Mouse (Mus musculus) neural tube, embryonic 13.5 days (tissue): ENCODE data around the gene Rcn1. TPM values are rescaled to one million over a fixed set of nuclear protein-coding genes. Genes with fewer than 3 reads are reported as not detected.

Experiments
- ATAC-seq: fragments of 200-750 bp; cut with Nextera tagmentation; 2 replicates; pipeline ENCODE4 v1.8.0; 2017; ENCODE audit warnings: low read depth, mild to moderate bottlenecking, moderate TSS enrichment, moderate library complexity
- H3K27ac ChIP-seq: fragments of 300-500 bp; sonication (generic); replicated peaks from 2 replicates; pipeline ENCODE4 v1.5.1; 2015; ENCODE audit warnings: moderate library complexity, mild to moderate bottlenecking, inconsistent platforms
- H3K27me3 ChIP-seq: fragments of 300-500 bp; sonication (generic); 2 replicates; pipeline ENCODE4 v1.6.1; 2015; ENCODE audit warnings: mild to moderate bottlenecking, inconsistent platforms
- H3K36me3 ChIP-seq: fragments of 300-500 bp; sonication (generic); 2 replicates; pipeline ENCODE4 v1.6.1; 2015; ENCODE audit warnings: mild to moderate bottlenecking, inconsistent platforms
- H3K4me1 ChIP-seq: fragments of 300-500 bp; sonication (generic); replicated peaks from 2 replicates; pipeline ENCODE4 v1.6.1; 2015; ENCODE audit warnings: inconsistent platforms
- H3K4me2 ChIP-seq: fragments of 300-500 bp; sonication (generic); 2 replicates; pipeline ENCODE4 v1.6.1; 2015; ENCODE audit warnings: inconsistent platforms, mild to moderate bottlenecking, moderate library complexity
- H3K4me3 ChIP-seq: fragments of 300-500 bp; sonication (generic); 2 replicates; pipeline ENCODE4 v1.5.1; 2015; ENCODE audit warnings: mild to moderate bottlenecking, inconsistent platforms
- H3K9ac ChIP-seq: fragments of 300-500 bp; sonication (generic); 2 replicates; pipeline ENCODE4 v1.6.1; 2015; ENCODE audit warnings: moderate library complexity, mild to moderate bottlenecking, inconsistent platforms
- H3K9me3 ChIP-seq: fragments of 300-500 bp; sonication (generic); 2 replicates; pipeline ENCODE4 v1.6.1; 2016; ENCODE audit warnings: inconsistent platforms
- WGBS: fragments of 180-500 bp; shearing (Covaris S2); methylation state at CpG from one replicate; pipeline ENCODE4 v1.1.7; 2015; 5-methylcytosine and 5-hydroxymethylcytosine counted together
- polyA plus RNA-seq: library from polyadenylated mRNA; unstranded; fragments of >200 nt; fragmentation: Nextera tagmentation; extraction: Ambion mirVana; gene quantifications from 2 replicates; pipeline ENCODE4 v1.2.1, GENCODE M21; 2015

The Rcn1 gene
- polyA plus RNA-seq, 1 experiment from 2014 or later: 83.3 TPM

DNA sequence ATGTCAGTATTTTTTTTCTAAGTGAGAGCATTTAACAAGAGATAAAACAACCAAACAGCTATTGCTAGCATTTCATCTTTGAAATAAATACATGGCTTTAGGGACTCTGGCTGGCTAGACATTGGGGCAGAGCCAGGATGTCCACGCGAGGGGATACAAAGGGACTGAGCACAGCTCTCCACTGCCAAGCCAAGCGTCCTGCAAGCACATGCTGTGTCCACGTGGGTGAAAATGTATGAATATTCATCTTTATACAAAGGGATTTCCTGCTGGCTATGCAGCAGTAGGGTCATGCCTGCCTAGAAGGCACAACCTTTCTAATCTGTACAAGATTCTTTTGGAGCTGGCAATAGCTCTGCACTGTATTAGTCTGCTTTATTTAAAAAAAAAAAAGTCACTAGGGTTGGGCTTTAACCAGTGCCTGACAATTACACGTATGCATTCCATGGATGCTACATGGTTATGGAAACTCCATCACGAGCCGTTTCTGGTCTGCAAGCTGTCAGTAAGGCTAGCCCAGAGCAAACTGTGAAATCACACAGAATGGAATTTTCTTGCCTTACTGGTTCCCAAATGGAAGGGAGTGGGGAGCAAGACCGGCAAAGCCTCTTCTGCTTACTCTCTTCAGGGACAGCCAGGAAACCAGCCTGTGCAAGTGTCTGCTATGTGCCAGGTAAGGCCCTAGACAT is 17.7 kb upstream of the Rcn1 start:
- Histone ChIP-seq H3K27ac (no peak overlapping the region), H3K9me3 (no peaks in the 10 kb centered on the region), H3K4me3 (no peak overlapping the region), H3K9ac (no peak overlapping the region), H3K27me3 (no peaks in the 10 kb centered on the region), H3K4me2 (no peak overlapping the region), H3K36me3 (no peaks in the 10 kb centered on the region), H3K4me1 (peaks cover 12% of the 10 kb centered on the region; the same call in 1 of the 2 replicates)
- no peak; the same call in 1 of the 2 replicates for ATAC-seq
- 43% methylated on average over 8 of the region's 8 CpGs for WGBS

DNA sequence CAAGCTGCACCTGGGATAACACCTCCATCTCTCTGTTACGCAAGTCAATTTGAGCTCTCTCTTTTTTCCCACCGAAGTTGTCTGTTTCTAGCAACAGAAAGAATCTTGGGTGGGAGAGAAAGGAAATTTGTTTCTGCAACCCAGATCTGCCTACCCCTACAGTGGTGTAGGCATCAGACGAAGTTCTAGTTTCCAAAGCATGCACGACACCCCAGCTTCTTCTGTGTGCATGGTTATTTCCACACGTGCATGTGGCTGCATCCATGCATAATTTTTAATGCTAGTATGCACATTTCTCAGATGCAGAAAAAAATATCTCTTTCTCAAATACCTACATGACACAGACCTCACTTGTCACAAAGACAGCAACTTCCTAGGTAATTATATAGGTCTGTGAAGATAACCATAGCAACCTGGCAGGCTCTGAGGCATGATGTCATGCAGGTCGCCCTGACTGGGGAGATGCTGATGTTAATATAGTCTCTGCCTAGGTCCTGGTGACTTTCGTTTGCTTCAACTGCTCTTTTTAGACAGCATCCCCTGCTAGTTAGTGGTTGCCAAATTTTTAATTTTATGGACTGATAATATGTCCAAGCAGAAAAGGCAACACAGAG is 17.0 kb upstream of the Rcn1 start:
- H3K4me1 ChIP-seq: peaks cover 12% of the 10 kb centered on the region; the same call in 1 of the 2 replicates
- no peak overlapping the region for H3K4me2 ChIP-seq
- H3K4me3 ChIP-seq: no peak overlapping the region
- no peaks in the 10 kb centered on the region for H3K27me3 ChIP-seq
- 0 out of 2 replicates have a peak, but pooled peaks have one; percentile 40 for ATAC-seq
- H3K9me3 ChIP-seq: no peaks in the 10 kb centered on the region
- H3K27ac ChIP-seq: no peak overlapping the region
- no peaks in the 10 kb centered on the region for H3K36me3 ChIP-seq
- H3K9ac ChIP-seq: no peak overlapping the region
- 68% methylated on average over 7 of the region's 7 CpGs for WGBS

DNA sequence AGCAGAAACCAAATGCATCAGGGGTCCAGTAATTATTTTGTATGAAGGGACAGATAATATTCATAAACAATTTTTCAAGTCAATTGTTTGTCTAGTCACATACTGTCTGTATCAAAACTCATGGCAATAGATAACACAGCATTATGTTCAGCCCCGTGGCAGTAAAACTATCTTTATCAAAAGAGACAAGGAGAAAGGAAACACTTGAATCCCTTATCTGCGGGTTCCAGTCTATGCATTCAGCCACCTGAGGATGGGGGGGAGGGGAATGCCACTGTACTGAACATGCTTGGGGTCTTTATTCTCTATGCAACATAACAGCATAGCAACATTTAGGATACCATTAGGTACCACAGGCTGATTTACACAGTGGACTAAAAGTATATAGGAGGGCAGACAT is 15.2 kb upstream of the Rcn1 start:
- Histone ChIP-seq H3K4me1 (peaks cover 12% of the 10 kb centered on the region; the same call in 1 of the 2 replicates), H3K9ac (no peak overlapping the region), H3K27ac (no peak overlapping the region), H3K4me3 (no peak overlapping the region), H3K36me3 (no peaks in the 10 kb centered on the region), H3K9me3 (no peaks in the 10 kb centered on the region), H3K4me2 (no peak overlapping the region), H3K27me3 (no peaks in the 10 kb centered on the region)
- no peak for ATAC-seq
- WGBS: 79% methylated on average over 2 of the region's 2 CpGs

DNA sequence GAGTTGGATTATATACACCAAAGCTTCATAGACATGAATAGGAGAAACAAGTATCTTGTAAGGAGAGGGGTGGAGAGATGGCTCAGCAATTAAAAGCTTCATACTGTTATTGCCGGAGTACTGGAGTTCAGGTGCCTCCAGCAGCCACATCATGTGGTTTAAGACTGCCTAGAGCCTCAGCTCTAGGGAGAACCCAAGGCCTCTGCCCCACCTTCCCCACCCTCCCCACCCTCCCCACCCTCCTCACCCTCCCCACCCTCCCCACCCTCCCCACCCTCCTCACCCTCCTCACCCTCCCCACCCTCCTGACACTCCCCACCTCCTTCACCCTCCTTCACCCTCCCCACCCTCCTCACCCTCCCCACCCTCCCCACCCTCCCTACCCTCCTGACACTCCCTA is 10.1 kb upstream of the Rcn1 start:
- no peak overlapping the region for H3K4me2 ChIP-seq
- no peak overlapping the region for H3K9ac ChIP-seq
- H3K27me3 ChIP-seq: no peaks in the 10 kb centered on the region
- 79% methylated on average over 1 of the region's 1 CpGs for WGBS
- no peak overlapping the region for H3K4me3 ChIP-seq
- H3K27ac ChIP-seq: no peak overlapping the region
- ATAC-seq: no peak
- no peaks in the 10 kb centered on the region for H3K36me3 ChIP-seq
- H3K9me3 ChIP-seq: no peaks in the 10 kb centered on the region
- H3K4me1 ChIP-seq: no peaks in the 10 kb centered on the region

DNA sequence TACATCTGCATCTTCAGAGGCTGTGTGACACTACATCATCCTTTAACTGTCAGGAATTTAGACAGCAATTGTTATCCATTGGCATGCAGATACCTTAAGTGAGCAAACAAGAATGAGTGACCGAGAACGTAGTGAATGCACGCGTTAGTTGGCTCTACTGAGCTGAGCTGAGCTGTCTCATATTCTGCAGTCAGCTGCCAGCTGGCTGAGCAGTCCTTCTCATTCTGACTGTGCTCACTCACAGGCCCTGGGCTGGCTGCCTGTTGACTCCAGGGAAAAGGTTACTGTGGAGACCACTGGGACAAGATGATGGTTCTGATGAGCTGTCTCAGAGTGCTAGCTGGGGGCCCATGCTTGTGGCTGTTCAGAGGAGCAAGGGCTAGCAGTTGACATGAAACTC is 9.4 kb upstream of the Rcn1 start:
- WGBS: 68% methylated on average over 4 of the region's 4 CpGs
- Histone ChIP-seq H3K4me1 (no peaks in the 10 kb centered on the region), H3K27ac (no peak overlapping the region), H3K4me3 (no peak overlapping the region), H3K4me2 (no peak overlapping the region), H3K36me3 (no peaks in the 10 kb centered on the region), H3K9me3 (no peaks in the 10 kb centered on the region), H3K27me3 (no peaks in the 10 kb centered on the region), H3K9ac (no peak overlapping the region)
- no peak for ATAC-seq

DNA sequence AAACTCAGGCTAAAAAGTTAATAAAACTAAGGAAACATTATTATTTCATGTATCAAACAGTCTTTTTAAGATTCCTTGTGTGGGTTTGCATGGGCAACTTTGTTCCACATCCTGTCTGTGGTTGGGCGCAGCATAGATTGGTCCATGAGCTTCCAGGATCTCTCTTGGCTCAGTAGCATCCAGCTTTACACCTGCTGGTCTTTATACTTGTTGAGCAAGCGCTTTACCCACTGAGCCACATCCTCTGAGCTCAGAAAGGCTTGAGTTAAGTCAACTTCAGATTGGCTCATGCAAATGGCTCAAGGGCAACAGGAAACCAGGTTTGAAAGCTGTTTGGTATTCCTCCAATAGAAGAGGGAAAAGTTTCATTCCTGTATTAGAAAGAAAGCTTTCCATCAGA is 3.1 kb upstream of the Rcn1 start:
- 94% methylated on average over 2 of the region's 2 CpGs for WGBS
- H3K4me2 ChIP-seq: no peak overlapping the region
- peaks cover 24% of the 10 kb centered on the region for H3K4me1 ChIP-seq
- no peak for ATAC-seq
- H3K36me3 ChIP-seq: no peaks in the 10 kb centered on the region
- H3K4me3 ChIP-seq: no peak overlapping the region
- H3K9me3 ChIP-seq: no peaks in the 10 kb centered on the region
- no peak overlapping the region for H3K9ac ChIP-seq
- H3K27me3 ChIP-seq: peaks cover 24% of the 10 kb centered on the region
- H3K27ac ChIP-seq: no peak overlapping the region

DNA sequence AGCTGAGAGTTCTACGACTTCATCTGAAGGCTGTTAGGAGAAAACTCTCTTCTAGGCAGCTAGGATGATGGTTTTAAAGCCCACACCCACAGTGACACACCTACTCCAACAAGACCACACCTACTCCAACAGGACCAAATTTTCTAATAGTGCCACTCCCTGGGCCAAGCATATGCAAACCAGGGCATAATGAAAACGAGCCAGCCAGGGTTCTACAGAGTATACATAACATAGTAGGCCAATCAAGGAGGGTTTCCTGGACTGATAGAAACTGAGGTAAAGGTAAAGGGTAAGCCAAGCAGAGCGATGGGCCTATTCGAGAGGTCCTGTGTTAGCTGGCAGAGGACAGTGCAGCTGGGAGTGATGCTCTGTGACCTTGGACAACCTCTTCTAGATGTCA is 1.4 kb upstream of the Rcn1 start:
- Histone ChIP-seq H3K4me2 (no peak overlapping the region), H3K9ac (no peak overlapping the region), H3K27ac (no peak overlapping the region), H3K27me3 (peaks cover 24% of the 10 kb centered on the region), H3K4me1 (peaks cover 31% of the 10 kb centered on the region), H3K9me3 (no peaks in the 10 kb centered on the region), H3K4me3 (no peak overlapping the region), H3K36me3 (no peaks in the 10 kb centered on the region)
- 90% methylated on average over 4 of the region's 4 CpGs for WGBS
- no peak for ATAC-seq

DNA sequence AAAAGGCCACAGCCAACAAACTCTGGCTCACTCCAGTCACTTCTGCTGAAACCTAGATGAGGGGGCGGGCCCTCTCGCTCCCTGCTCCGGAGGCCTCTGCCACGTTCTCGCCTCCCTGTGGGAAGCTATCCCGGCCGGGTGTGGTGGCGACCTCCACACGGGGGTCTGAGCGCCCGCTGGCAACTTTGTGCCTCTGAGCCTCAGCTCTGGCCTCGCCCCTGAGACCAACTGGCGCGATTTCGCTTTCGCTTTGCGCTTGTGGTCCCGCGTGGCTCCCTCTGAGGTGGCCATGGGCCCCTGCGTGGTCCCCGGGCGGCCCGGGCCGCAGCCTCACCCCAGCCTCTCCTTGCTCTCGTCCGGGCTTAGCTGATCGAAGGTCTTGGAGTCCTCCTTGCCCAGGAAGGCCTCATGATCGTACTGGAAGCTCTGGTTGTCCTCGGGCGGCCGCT is 459 bp downstream of the Rcn1 start:
- H3K9me3 ChIP-seq: no peaks in the 10 kb centered on the region
- H3K27ac ChIP-seq: peak overlapping the region; percentile 88
- H3K4me1 ChIP-seq: peaks cover 31% of the 10 kb centered on the region
- ATAC-seq: no peak; the same call in 1 of the 2 replicates
- peaks cover 24% of the 10 kb centered on the region for H3K27me3 ChIP-seq
- H3K9ac ChIP-seq: peak overlapping the region; percentile 81
- WGBS: under 1% methylated on average over 31 of the region's 31 CpGs
- peaks cover 9% of the 10 kb centered on the region; the same call in 1 of the 2 replicates for H3K36me3 ChIP-seq
- peak overlapping the region; percentile 66 for H3K4me3 ChIP-seq
- H3K4me2 ChIP-seq: peak overlapping the region; percentile 95

DNA sequence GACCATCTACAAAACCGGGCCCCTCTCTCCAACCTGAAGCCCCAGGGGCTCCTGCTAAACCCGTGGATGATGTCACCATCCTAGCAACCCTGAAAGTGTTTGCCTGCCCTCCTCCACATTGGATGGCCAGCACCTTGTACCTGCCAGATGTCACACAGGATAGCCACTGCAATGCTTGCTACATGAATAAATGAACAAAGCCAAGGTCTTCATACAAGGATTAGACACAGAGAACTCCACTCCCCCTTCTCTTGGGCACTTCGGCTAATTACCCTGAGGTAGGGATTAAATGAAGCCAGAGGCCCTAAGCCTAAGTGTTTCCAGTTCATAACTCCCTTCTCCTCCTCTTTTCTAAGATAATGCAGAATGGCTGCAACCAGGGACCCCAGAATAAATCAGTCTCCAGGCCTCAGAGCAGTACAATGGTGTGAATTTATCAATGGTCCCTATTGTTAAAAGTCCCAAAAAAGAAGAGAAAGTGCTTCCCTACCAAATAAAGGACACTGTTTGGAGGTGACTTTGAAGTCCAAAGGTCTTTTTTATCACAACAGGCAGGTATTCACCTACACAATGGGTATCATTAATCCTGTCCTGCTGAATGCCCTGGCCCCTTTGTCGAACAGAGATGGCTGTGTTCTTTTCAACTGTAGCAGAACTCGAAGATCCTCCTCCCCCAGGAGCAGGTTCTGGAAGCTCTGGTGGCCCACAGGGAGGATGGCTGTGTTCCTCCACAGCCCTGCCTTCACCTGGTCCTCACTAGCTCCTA is 1.5 kb downstream of the Rcn1 start:
- peaks cover 9% of the 10 kb centered on the region; the same call in 1 of the 2 replicates for H3K36me3 ChIP-seq
- WGBS: 21% methylated on average over 5 of the region's 5 CpGs
- no peaks in the 10 kb centered on the region for H3K9me3 ChIP-seq
- peak overlapping the region; percentile 95 for H3K4me2 ChIP-seq
- peaks cover 24% of the 10 kb centered on the region for H3K27me3 ChIP-seq
- H3K9ac ChIP-seq: peak overlapping the region; percentile 81
- no peak for ATAC-seq
- H3K4me3 ChIP-seq: peak overlapping the region; percentile 66
- peaks cover 31% of the 10 kb centered on the region for H3K4me1 ChIP-seq
- H3K27ac ChIP-seq: peak overlapping the region; percentile 88; the same call in 1 of the 2 replicates

DNA sequence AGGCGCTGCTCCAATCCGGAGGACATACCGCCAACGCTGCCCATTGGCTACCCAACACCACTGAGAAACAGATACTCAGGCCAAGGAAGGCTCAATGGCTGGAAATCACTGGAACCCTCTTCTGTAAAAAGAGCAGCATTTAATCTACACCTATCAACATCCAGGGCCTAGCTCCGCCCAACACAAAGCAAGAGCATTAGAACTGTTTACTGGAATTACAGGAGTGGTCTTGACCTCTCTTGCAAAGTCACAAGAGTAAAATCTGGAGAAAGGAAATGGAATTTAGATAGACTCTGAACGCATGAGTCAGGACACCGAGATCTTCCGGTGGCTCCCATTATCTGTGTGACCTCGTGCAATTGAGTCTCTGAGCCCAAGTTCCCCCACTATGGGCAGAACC is 3.1 kb downstream of the Rcn1 start:
- H3K27me3 ChIP-seq: peaks cover 18% of the 10 kb centered on the region
- peaks cover 19% of the 10 kb centered on the region for H3K36me3 ChIP-seq
- no peak overlapping the region for H3K27ac ChIP-seq
- no peak overlapping the region for H3K9ac ChIP-seq
- H3K4me1 ChIP-seq: peaks cover 34% of the 10 kb centered on the region
- H3K4me3 ChIP-seq: no peak overlapping the region
- 97% methylated on average over 9 of the region's 9 CpGs for WGBS
- no peaks in the 10 kb centered on the region for H3K9me3 ChIP-seq
- no peak overlapping the region for H3K4me2 ChIP-seq
- no peak for ATAC-seq

DNA sequence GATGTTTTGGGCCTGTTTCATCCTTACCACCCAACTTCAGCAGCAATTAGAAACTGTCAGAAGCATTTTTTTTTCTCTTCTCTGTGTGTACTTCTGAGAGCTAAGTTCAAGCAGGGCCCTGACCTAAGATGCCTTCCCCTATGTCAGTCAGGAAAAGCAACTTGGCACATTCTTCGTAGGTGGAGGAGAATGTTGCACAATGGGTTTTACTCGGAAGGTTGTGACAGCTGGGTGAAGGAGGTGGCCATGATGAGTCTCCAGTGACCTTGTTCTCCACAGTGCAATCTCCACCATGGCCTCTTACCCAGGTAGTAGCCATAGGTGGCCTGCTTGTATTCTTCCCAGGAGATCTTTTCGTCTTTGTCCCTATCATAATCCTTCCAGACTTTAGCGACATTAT is 4.7 kb downstream of the Rcn1 start:
- Histone ChIP-seq H3K4me2 (no peak overlapping the region), H3K9ac (no peak overlapping the region), H3K9me3 (no peaks in the 10 kb centered on the region), H3K4me1 (peaks cover 31% of the 10 kb centered on the region), H3K36me3 (peaks cover 19% of the 10 kb centered on the region), H3K27me3 (peaks cover 7% of the 10 kb centered on the region; the same call in 1 of the 2 replicates), H3K27ac (no peak overlapping the region), H3K4me3 (no peak overlapping the region)
- ATAC-seq: no peak
- 91% methylated on average over 4 of the region's 4 CpGs for WGBS

DNA sequence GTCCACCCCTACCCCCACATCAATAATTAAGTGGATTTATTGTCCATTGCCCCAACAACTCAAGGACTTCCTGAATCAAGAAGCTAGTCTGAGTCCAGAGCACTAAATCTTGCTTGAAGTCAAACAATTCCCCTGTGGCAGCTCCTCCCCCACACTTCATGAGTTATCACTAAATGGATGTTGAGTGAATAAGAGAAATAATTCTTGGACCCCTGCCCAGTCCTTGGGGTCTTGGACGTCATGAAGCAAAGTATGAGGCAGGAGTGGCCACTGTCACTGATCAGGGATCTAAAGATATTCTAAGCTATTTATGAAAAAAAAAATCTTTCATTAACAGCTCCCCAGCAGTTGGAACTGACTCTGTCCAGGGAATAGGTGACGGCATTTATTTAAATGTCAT is 6.6 kb downstream of the Rcn1 start:
- H3K9me3 ChIP-seq: no peaks in the 10 kb centered on the region
- H3K27me3 ChIP-seq: no peaks in the 10 kb centered on the region; the same call in 1 of the 2 replicates
- no peak overlapping the region for H3K9ac ChIP-seq
- H3K4me3 ChIP-seq: no peak overlapping the region
- WGBS: 49% methylated on average over 2 of the region's 2 CpGs
- H3K4me2 ChIP-seq: no peak overlapping the region
- ATAC-seq: no peak
- H3K4me1 ChIP-seq: peaks cover 13% of the 10 kb centered on the region
- H3K27ac ChIP-seq: no peak overlapping the region
- H3K36me3 ChIP-seq: peaks cover 24% of the 10 kb centered on the region
